Mouse (Mus musculus): ENCODE results near the gene Dlgap3.

Dlgap3 gene

DNA sequence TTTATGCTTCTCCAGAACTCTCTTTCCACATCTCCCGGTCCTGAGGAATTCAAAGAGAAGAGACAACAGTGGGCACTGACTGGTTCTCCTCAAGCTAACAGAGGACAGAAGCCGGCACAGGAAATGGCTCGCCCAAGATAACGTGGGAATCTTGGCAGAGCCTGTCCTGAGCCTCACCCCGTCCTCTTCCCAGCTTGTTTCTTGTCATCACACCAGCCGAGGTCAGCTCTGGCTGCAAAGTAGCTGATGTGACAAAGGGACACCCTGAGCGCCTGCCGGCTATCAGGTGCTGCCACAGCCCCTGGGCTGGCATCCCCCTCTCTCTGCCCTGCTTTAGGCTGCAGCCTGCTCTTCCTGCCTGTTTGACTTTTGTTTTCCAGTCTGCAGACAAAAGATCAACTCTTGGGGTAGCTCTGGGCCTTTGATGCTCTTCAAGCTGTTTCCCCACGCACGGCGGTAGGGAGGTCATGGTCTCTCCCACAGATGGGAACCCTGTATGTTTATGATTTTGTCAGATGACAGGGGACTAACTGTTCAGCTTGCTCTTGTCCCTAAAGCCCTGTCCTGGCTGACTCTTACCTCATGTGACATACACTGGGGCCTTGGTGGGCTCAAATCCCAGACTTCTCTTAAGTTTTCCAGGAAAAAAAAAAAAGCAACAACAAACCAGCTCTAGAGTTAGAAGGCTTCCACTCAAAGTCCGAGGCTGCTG, 89.3 kb downstream of the Dlgap3 start:
- ATAC-seq (ENCODE audit: low TSS enrichment), result no peak

DNA sequence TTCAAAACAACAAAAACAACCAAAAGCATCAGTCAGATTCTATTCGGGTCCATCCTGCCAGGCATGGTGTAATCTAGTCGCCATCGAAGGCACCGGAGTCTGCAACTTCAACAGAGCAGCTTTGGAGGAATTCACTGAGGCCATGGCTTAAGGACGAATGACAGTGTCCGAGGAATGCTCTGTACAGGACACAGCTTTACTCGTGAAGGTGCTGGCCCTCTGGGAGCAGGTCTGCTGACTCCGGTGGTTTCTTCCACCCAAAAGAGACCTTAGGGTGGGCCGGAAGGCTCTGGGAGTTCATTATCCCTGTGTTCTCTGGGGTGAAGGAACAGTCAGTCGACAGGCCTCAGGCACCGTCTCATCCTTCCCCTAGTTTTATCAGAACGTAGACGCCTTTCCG, 92.6 kb downstream of the Dlgap3 start:
- no peak for ATAC-seq (ENCODE audit: low TSS enrichment)

DNA sequence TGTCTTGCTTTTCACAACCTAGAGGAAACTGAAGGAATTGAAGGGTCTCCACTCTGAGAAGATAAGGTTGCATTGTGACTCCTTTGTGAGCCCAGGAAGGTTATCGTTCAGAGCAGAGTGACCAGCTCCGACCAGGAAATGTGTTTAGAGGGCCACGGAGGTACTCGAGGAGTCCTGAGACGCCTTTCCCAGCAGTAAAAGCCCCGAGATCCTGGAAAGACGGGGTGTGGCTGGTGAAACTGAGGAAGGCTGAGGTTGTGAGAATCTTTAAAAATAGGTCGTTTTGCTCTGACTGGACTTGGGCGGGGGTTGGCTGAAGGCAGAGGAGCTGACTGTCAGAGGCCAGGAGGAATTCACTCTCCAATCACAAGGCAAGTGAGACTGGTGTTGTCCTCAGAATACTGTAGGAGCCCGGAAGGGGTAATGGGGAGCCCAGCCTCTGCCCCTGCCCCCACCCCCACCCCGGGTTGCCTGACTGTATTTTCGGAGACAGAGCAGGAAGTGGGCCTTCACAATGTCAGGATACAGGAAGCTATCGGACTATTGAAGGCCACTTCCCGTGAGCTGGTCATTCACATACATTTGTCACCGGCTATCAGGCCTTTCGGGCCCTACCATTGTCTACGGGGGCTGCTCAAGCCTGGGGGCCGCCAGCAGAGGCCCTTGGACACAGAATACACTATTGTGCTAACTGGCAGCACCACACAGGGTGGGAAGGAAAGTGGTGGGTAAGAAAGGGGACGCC, 94.6 kb downstream of the Dlgap3 start:
- no peak for ATAC-seq (ENCODE audit: low TSS enrichment)

DNA sequence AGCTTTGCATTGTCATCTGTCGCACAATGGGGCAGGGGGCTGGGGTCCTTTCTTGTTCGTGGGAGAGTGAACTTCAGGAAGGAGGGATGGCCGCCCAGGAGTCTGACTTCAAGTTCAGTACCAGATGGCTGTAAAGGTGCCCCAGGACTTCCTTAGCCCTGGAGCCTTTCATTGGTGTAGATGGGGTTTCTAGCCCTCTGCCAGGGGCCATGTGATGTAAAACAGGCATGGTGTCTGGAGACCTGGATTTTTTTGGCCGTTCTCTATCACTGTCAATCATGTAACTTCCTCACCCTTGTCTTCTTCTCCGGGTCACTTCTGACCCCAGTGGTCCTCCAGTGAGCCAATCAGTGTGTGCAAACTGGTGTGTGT, 95.2 kb downstream of the Dlgap3 start:
- no peak for ATAC-seq (ENCODE audit: low TSS enrichment)

DNA sequence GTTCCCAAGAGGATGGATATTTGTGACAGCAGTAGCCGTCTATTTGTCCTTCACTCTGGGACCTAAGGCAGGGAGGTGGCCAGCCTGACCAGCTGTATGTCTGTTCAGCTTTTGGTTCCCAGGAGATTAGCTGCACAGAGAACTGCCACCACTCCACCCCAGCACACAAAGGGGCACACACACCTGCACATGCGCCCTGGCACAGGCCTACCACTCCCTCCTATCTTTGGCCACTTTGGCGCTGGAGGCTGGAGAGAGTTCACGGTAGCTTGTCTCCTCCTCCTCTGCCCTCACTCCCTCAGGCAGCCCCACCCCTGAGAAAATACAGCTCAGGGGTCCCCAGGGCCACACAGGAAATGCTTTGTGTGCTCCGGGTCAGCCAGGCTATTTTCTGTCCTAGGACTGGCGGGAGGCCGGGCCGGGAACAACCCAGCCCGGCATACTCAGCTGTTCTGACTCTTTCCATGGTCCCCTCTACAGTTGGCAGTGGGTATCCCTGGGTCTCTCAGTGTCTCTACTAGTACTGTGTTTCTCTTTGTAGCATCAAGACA, 109.5 kb downstream of the Dlgap3 start:
- no peak for ATAC-seq (ENCODE audit: low TSS enrichment)

DNA sequence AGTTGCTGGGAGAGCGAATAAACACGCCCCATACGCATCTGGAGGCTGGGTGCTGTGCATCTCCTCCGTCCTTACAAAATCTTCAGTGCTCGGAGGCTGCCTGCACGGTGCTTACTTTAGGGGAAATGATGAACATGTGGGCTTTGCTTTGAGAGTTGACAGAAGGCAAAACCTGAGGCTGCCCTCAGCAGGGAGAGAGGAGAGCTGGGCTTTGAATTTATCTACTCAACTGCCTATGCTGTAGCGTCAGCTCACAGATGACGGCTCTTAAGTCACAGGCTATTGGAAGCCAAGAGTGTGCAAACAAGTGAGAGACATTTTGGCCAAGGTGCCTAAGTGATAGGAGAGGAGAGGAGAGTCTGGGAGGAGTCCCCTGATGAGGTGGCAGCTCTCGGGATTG, 110.2 kb downstream of the Dlgap3 start:
- ATAC-seq (ENCODE audit: low TSS enrichment), result no peak
